Mouse (Mus musculus): Measurements from ENCODE around the gene Otud7b. TPM values are rescaled to one million over a fixed set of nuclear protein-coding genes. Genes with fewer than 3 reads are reported as not detected.

Otud7b gene
- polyA plus RNA-seq, 1 experiment = not detected

GRCm38 (mm10) chr3:96178427-96178826 lies 74.1 kb downstream of the Otud7b start:
- Histone ChIP-seq H3K27ac (ENCODE audit: insufficient read depth, low read depth, low read length) (no peak overlapping the region), H3K4me1 (ENCODE audit: control insufficient read depth, insufficient read depth, low read length) (peaks cover 6% of the 10 kb centered on the region; the same call in 1 of the 2 replicates), H3K4me3 (ENCODE audit: insufficient read depth, low read depth, low read length) (no peak overlapping the region)
- TF ChIP-seq CTCF (IDR thresholded peaks at IDR 0.05; ENCODE audit: insufficient read depth, low read depth, low read length) (no peak), POLR2A (IDR thresholded peaks at IDR 0.05; ENCODE audit: insufficient read depth, low read depth, low read length) (no peak)
- 96% methylated on average over 4 of the region's 4 CpGs for WGBS

- 86% methylated on average over 2 of the region's 2 CpGs for WGBS
- H3K4me1 ChIP-seq (ENCODE audit: control insufficient read depth, insufficient read depth, low read length) = peaks cover 8% of the 10 kb centered on the region
Observed at GRCm38 (mm10) chr3:96178902-96179301, 74.6 kb downstream of the Otud7b start.

DNA sequence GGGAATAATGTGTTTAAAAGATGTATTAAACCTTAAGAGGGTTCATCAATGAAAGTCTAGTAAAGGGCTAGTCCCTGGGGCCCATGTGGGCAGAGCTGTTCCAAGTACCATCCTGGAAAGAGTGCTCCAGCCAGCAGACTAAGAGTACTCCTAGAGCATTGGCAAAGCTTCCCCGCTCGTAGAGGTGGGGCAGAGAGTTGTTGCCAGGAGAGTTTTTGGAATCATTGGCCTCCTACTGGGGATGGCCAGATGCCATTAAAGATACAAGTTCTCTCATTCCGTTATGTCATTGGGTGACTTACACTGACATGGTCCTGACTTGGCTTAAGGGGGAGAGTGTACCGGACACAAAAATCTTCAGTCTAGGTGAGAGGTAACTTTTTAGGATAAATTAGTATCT lies 75.2 kb downstream of the Otud7b start:
- no peak overlapping the region for H3K27ac ChIP-seq (ENCODE audit: insufficient read depth, low read depth, low read length)

More at GRCm38 (mm10) chr3:96178902-96179301, 74.6 kb downstream of the Otud7b start:
- TF ChIP-seq CTCF (IDR thresholded peaks at IDR 0.05; ENCODE audit: insufficient read depth, low read depth, low read length) (no peak), POLR2A (IDR thresholded peaks at IDR 0.05; ENCODE audit: insufficient read depth, low read depth, low read length) (no peak)
- Histone ChIP-seq H3K4me3 (ENCODE audit: insufficient read depth, low read depth, low read length) (no peak overlapping the region), H3K27ac (ENCODE audit: insufficient read depth, low read depth, low read length) (no peak overlapping the region)

GRCm38 (mm10) chr3:96180727-96181477 lies 76.6 kb downstream of the Otud7b start, which contains the start of gene Sv2a:
Gene Sv2a, plus strand, starts transcription at chr3:96181151.
- peak within 1 kb of the TSS; percentile 97 for H3K27ac ChIP-seq (ENCODE audit: insufficient read depth, low read depth, low read length)
- H3K4me1 ChIP-seq (ENCODE audit: control insufficient read depth, insufficient read depth, low read length) = peaks cover 17% of the 10 kb centered on the region
- peak within 1 kb of the TSS; percentile 91 for H3K4me3 ChIP-seq (ENCODE audit: insufficient read depth, low read depth, low read length)
- 1% methylated on average over 21 of the region's 23 CpGs for WGBS
- no peak for TF ChIP-seq CTCF (IDR thresholded peaks at IDR 0.05; ENCODE audit: insufficient read depth, low read depth, low read length)
- peak; percentile 73 for TF ChIP-seq POLR2A (IDR thresholded peaks at IDR 0.05; ENCODE audit: insufficient read depth, low read depth, low read length)

More for the DNA sequence above, 75.2 kb downstream of the Otud7b start:
- Histone ChIP-seq H3K4me3 (ENCODE audit: insufficient read depth, low read depth, low read length) (no peak overlapping the region), H3K4me1 (ENCODE audit: control insufficient read depth, insufficient read depth, low read length) (peaks cover 7% of the 10 kb centered on the region)
- TF ChIP-seq CTCF (IDR thresholded peaks at IDR 0.05; ENCODE audit: insufficient read depth, low read depth, low read length) = no peak
- TF ChIP-seq POLR2A (IDR thresholded peaks at IDR 0.05; ENCODE audit: insufficient read depth, low read depth, low read length) = no peak
- WGBS = 46% methylated on average over 4 of the region's 4 CpGs

- Histone ChIP-seq H3K4me3 (ENCODE audit: insufficient read depth, low read depth, low read length) (peak overlapping the region; percentile 91), H3K4me1 (ENCODE audit: control insufficient read depth, insufficient read depth, low read length) (peaks cover 20% of the 10 kb centered on the region), H3K27ac (ENCODE audit: insufficient read depth, low read depth, low read length) (peak overlapping the region; percentile 97)
- WGBS = 18% methylated on average over 12 of the region's 12 CpGs
- TF ChIP-seq POLR2A (IDR thresholded peaks at IDR 0.05; ENCODE audit: insufficient read depth, low read depth, low read length) (0 out of 2 replicates have a peak, but pooled peaks have one; percentile 13), CTCF (IDR thresholded peaks at IDR 0.05; ENCODE audit: insufficient read depth, low read depth, low read length) (no peak)
Observed at GRCm38 (mm10) chr3:96181510-96182381, 77.4 kb downstream of the Otud7b start.

DNA sequence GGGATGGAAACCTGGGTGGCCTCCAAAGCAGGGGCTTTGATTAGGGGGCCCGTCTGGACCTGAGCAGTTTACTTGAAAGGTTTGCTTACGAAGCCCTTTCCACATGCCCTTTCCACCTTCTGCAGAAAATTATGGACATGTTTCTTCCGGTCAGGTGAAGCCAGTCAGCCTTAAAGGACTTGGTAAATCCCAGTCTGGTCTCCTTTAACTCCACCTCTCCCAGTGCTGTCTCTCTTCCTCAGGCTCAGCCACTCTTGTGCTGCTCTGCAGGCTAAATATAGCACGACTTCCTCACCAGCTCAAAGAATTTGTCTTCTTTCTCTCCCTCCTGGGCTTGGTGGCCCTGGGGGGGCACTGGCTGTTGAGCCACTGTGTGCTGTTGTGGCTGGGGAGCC lies 78.1 kb downstream of the Otud7b start:
- peak overlapping the region; percentile 91 for H3K4me3 ChIP-seq (ENCODE audit: insufficient read depth, low read depth, low read length)
- H3K4me1 ChIP-seq (ENCODE audit: control insufficient read depth, insufficient read depth, low read length) = peaks cover 26% of the 10 kb centered on the region
- peak overlapping the region; percentile 97 for H3K27ac ChIP-seq (ENCODE audit: insufficient read depth, low read depth, low read length)
- 13% methylated on average over 4 of the region's 4 CpGs for WGBS
- TF ChIP-seq POLR2A (IDR thresholded peaks at IDR 0.05; ENCODE audit: insufficient read depth, low read depth, low read length) (0 out of 2 replicates have a peak, but pooled peaks have one; percentile 1), CTCF (IDR thresholded peaks at IDR 0.05; ENCODE audit: insufficient read depth, low read depth, low read length) (no peak)

DNA sequence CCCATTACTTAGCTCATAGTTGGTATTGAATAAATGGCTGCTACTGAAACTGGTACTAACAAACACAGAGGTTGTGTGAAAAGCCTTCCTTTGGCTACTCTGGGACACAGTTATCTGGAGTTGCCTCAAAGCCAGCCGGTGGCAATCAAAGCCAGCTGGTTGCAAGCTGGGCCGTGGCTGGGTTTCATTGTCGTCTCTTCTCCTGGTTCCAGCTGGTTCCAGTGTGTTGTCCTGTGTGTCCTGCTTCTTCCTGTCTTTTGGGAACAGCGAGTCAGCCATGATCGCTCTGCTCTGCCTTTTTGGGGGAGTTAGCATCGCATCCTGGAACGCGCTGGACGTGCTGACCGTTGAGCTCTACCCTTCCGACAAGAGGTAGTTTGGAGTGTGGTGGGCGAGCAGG lies 88.7 kb downstream of the Otud7b start:
- no peak overlapping the region for H3K4me3 ChIP-seq (ENCODE audit: insufficient read depth, low read depth, low read length)
- TF ChIP-seq POLR2A (IDR thresholded peaks at IDR 0.05; ENCODE audit: insufficient read depth, low read depth, low read length) (no peak), CTCF (IDR thresholded peaks at IDR 0.05; ENCODE audit: insufficient read depth, low read depth, low read length) (no peak)
- 35% methylated on average over 12 of the region's 12 CpGs for WGBS
- H3K27ac ChIP-seq (ENCODE audit: insufficient read depth, low read depth, low read length) = peak overlapping the region; percentile 76
- H3K4me1 ChIP-seq (ENCODE audit: control insufficient read depth, insufficient read depth, low read length) = peaks cover 44% of the 10 kb centered on the region

- TF ChIP-seq CTCF (IDR thresholded peaks at IDR 0.05; ENCODE audit: insufficient read depth, low read depth, low read length) = no peak
- TF ChIP-seq POLR2A (IDR thresholded peaks at IDR 0.05; ENCODE audit: insufficient read depth, low read depth, low read length) = no peak
- Histone ChIP-seq H3K27ac (ENCODE audit: insufficient read depth, low read depth, low read length) (no peak overlapping the region), H3K4me3 (ENCODE audit: insufficient read depth, low read depth, low read length) (no peak overlapping the region), H3K4me1 (ENCODE audit: control insufficient read depth, insufficient read depth, low read length) (peaks cover 31% of the 10 kb centered on the region)
- 86% methylated on average over 10 of the region's 10 CpGs for WGBS
Observed at GRCm38 (mm10) chr3:96194966-96195365, 90.6 kb downstream of the Otud7b start.

Data from olfactory bulb, adult 2 months (tissue).